Mouse (Mus musculus) left cerebral cortex, adult 2 months (tissue): ENCODE results near the gene Bcl2l1. TPM values are rescaled to one million over a fixed set of nuclear protein-coding genes. Genes with fewer than 3 reads are reported as not detected.

Experiments used
- DNase-seq, 2 experiments: peaks; one replicate each; pipeline ENCODE4 v3.0.0; 2021 to 2022; ENCODE audit warnings: low spot score in 2 of 2, mixed read lengths in 1 of 2; ENCODE audit errors: extremely low spot score in 1 of 2
- H3K27ac ChIP-seq: fragments of 200-600 bp; 2 replicates; pipeline ENCODE4 v1.8.1; 2022
- H3K4me3 ChIP-seq: fragments of 200-600 bp; 2 replicates; pipeline ENCODE4 v1.8.1; 2022
- CTCF ChIP-seq: fragments of 200-600 bp; IDR thresholded peaks from 2 replicates; pipeline ENCODE4 v1.8.1; 2022; ENCODE audit warnings: antibody characterized with exemption, mild to moderate bottlenecking, moderate library complexity
- intact Hi-C: fragments of 180-260 bp; cut with DNase I; formaldehyde crosslinking; loops from one replicate; pipeline ENCODE4 v1.15.1; 2025
- total RNA-seq, 2 experiments: library from RNA; stranded (reverse); gene quantifications; 2 replicates each; pipeline ENCODE4 v1.2.3; 2021

Bcl2l1 gene
- total RNA-seq, 2 experiments from 2014 or later, result 133 to 135 TPM

- TF ChIP-seq CTCF, result no peak
- intact Hi-C loops, result no loop called here
- Histone ChIP-seq H3K27ac (no peak overlapping the region), H3K4me3 (no peak overlapping the region)
- no peak for DNase-seq
These were observed 67.1 kb downstream of the Bcl2l1 start for GRCm38 (mm10) chr2:152764172-152765044.

DNA sequence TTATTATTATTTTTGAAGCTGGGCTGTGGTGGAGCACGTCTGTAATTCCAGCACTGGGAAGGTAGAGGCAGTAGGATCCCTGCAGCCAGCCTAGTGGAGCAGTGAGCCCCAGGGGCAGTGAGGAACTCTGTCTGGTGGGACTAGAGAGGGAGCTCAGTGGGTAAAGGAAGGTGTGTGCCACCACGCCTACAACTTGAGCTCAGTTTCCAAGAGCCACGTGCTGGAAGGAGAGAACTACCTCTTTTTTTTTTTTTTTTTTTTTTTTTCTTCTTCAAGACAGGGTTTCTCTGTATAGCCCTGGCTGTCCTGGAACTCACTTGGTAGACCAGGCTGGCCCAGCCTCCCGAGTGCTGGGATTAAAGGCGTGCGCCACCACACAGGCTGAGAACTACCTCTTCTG is 68.2 kb downstream of the Bcl2l1 start:
- Histone ChIP-seq H3K4me3 (no peak overlapping the region), H3K27ac (no peak overlapping the region)
- no peak for TF ChIP-seq CTCF
- DNase-seq, result no peak
- intact Hi-C loops, result no loop called here

DNA sequence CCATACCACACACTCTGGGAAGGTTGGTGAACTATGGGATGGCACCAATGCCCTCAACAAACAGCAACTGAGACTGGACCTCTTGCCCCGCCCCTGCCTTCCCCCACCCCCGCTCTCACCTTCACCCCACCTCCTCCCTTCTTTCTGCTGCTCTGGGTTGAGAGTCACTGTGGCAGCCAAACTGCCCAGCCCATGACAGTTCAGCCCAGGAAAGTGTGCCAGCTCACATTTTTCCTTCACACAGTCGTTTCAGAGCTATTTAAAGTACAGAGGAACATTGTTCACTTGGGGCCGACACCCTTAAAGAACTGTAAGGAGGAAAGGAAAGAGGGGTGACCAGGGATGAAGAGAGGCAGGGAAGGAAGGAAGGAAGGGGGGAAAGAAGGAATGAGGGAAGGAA is 73.2 kb downstream of the Bcl2l1 start:
- no peak for DNase-seq
- no peak overlapping the region for H3K27ac ChIP-seq
- no peak overlapping the region for H3K4me3 ChIP-seq
- intact Hi-C loops, result no loop called here
- no peak for TF ChIP-seq CTCF

DNA sequence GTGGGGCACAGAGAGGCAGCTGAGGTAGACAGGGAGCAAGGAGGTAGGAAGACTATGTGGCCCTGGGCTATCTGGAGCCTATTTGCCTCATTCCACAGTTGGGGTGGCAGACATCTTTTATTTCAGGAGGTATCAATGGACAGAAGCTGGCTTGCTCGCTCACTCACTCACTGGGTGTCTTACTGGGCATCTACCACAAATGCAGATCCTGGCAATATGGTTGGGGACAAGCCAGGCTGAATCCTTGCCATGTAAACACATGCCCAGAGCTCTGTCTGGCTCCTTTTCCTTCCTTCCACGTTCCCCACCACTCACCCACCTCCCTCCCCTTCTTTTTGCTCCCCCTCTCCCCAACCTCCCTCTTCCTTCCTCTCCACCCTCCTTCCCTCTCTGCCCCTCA is 74.0 kb downstream of the Bcl2l1 start:
- no peak for DNase-seq
- Histone ChIP-seq H3K4me3 (no peak overlapping the region), H3K27ac (no peak overlapping the region)
- TF ChIP-seq CTCF, result no peak
- intact Hi-C loops, result no loop called here

DNA sequence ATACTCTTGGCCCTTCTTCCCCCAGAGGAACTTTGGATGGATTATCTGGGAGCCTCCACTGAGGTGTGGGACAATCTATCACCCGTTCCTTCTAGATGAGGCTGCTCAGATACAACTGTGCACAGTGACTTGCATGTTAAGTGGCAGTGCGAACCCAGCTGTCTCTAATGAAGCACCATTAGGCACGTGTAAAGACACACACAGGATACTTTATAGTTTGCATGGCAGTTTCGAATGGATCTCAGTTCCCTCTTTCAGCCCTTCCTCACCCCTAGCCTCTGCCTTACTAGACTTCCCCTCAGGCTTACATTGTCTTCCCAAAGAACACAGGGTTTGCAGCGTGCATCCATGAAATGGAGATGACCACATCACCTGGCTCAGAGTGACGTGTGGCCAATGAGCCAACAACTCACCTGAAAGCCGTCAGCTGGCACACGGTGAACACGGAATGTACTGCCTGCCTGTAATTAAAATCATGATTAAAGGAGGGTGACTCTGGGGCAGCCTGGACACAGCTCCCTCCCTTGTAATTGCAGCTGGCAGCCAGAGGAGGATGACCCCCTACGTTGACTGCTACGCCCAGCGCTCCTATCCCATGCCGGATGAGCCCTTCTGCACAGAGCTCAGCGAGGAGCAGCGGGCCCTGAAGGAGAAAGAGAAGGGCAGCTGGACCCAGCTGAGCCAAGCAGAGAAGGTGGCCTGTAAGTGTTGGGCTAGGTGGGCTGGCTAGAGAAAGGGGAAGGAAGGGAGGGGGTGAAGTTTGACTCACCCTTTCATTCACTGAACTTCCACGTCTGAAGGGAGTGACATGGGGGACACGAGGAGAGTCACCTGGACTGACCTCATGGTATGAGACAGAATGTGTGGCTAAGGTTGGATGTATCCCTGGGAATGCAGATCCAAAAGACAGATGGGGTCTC is 74.8 kb downstream of the Bcl2l1 start:
- Histone ChIP-seq H3K27ac (no peak overlapping the region), H3K4me3 (no peak overlapping the region)
- no peak for DNase-seq
- TF ChIP-seq CTCF, result no peak
- intact Hi-C loops, result no loop called here

GRCm38 (mm10) chr2:152753944-152754711 is 77.4 kb downstream of the Bcl2l1 start, which contains the start of gene Cox4i2:
Cox4i2 (plus strand) TSS chr2:152754173.
- DNase-seq, result no peak
- intact Hi-C loops, result no loop called here
- H3K27ac ChIP-seq, result no peak within 1 kb of the TSS
- TF ChIP-seq CTCF, result no peak
- no peak within 1 kb of the TSS for H3K4me3 ChIP-seq

DNA sequence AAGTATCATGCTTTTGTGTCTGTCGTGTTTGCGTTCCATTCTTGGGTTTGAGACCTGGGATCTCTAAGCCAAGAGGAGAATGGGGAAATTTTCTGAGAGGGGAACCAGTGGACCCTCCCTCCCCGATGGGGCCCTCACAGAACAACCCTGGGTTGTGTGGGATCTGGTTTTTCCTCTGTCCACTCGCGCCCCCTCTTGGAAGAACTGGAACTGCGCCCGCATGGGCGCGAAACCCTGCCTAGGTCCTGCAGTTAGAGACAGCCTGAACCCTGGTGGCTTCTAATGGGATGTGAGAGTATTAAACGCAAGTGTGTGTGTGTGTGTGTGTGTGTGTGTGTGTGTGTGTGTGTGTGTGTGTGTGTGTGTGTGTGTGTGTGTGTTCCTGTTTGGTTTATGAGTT is 89.1 kb downstream of the Bcl2l1 start:
- DNase-seq, result no peak
- intact Hi-C loops, result no loop called here
- no peak overlapping the region for H3K27ac ChIP-seq

GRCm38 (mm10) chr2:152741153-152742041 is 90.1 kb downstream of the Bcl2l1 start:
- TF ChIP-seq CTCF, result no peak
- H3K27ac ChIP-seq, result peak overlapping the region; percentile 21; the same call in 1 of the 2 replicates
- no peak for DNase-seq
- H3K4me3 ChIP-seq, result no peak overlapping the region
- intact Hi-C loops, result no loop called here

More for the DNA sequence above, 89.1 kb downstream of the Bcl2l1 start:
- TF ChIP-seq CTCF, result peak; percentile 43
- H3K4me3 ChIP-seq, result no peak overlapping the region

- DNase-seq, result no peak
- TF ChIP-seq CTCF, result no peak
- intact Hi-C loops, result no loop called here
- H3K4me3 ChIP-seq, result no peak overlapping the region
- H3K27ac ChIP-seq, result no peak overlapping the region
These were observed 91.0 kb downstream of the Bcl2l1 start for GRCm38 (mm10) chr2:152740490-152740889.

DNA sequence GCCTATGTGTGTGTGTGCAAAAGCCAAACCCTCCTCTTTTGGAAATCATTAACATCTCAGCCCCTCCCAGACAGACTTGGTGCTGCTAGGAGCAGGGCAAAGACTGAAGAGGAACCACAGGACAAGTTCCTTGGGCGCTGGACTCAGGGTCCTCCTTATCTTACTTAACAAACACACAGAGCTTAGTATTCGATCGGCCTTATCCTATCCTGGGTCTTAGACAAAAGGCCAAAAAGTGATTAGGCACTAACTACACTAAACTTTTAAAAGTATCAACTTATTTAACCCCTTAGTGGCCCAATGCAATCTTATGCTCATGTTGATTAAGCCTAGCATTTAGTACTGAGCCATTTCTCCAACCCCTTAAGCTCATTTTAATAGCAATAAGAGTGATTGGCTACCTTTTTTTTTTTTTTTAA is 91.7 kb downstream of the Bcl2l1 start:
- no peak for TF ChIP-seq CTCF
- Histone ChIP-seq H3K27ac (peak overlapping the region; percentile 44), H3K4me3 (no peak overlapping the region)
- no peak for DNase-seq
- intact Hi-C loops, result no loop called here
